Mouse (Mus musculus): ENCODE results near the gene Wnk4. TPM values are rescaled to one million over a fixed set of nuclear protein-coding genes. Genes with fewer than 3 reads are reported as not detected.

Gene Wnk4
- polyA plus RNA-seq, 1 experiment from 2014 or later: 14.6 TPM

GRCm38 (mm10) chr11:101276319-101277070 lies 16.1 kb downstream of the Wnk4 start:
- H3K9me3 ChIP-seq (ENCODE audit: low read length): no peaks in the 10 kb centered on the region
- ATAC-seq (0 out of 2 replicates have a peak, but pooled peaks have one; percentile 15), DNase-seq (ENCODE audit: low spot score) (peak; percentile 57)
- 23% methylated on average over 26 of the region's 27 CpGs for WGBS
- no peak overlapping the region; the same call in 1 of the 2 replicates for H3K9ac ChIP-seq (replicated peaks; ENCODE audit: low read depth)
- no peaks in the 10 kb centered on the region for H3K36me3 ChIP-seq (ENCODE audit: insufficient read depth, low read length)
- no peak overlapping the region for H3K4me3 ChIP-seq (ENCODE audit: low read depth, low read length)
- H3K27ac ChIP-seq (ENCODE audit: low read length): peak overlapping the region; percentile 34; the same call in 1 of the 2 replicates
- TF ChIP-seq EP300 (IDR thresholded peaks at IDR 0.05) (no peak), CTCF (IDR thresholded peaks at IDR 0.05) (0 out of 2 replicates have a peak, but pooled peaks have one; percentile 2)
- peaks cover 14% of the 10 kb centered on the region; the same call in 1 of the 2 replicates for H3K4me1 ChIP-seq (ENCODE audit: insufficient read depth, low read depth, low read length)
- H3K4me2 ChIP-seq (replicated peaks; ENCODE audit: low read depth, low read length): peak overlapping the region; percentile 36
- no peaks in the 10 kb centered on the region for H3K27me3 ChIP-seq (replicated peaks; ENCODE audit: insufficient read depth, low read length)

- Histone ChIP-seq H3K27ac (ENCODE audit: low read length) (peak overlapping the region; percentile 74), H3K36me3 (ENCODE audit: insufficient read depth, low read length) (no peaks in the 10 kb centered on the region), H3K9ac (replicated peaks; ENCODE audit: low read depth) (peak overlapping the region; percentile 37; the same call in 1 of the 2 replicates), H3K27me3 (replicated peaks; ENCODE audit: insufficient read depth, low read length) (no peaks in the 10 kb centered on the region), H3K4me3 (ENCODE audit: low read depth, low read length) (peak overlapping the region; percentile 64), H3K9me3 (ENCODE audit: low read length) (no peaks in the 10 kb centered on the region), H3K4me2 (replicated peaks; ENCODE audit: low read depth, low read length) (peak overlapping the region; percentile 55), H3K4me1 (ENCODE audit: insufficient read depth, low read depth, low read length) (peaks cover 14% of the 10 kb centered on the region; the same call in 1 of the 2 replicates)
- ATAC-seq (peak; percentile 65), DNase-seq (ENCODE audit: low spot score) (peak; percentile 89)
- TF ChIP-seq EP300 (IDR thresholded peaks at IDR 0.05) (peak; percentile 32), CTCF (IDR thresholded peaks at IDR 0.05) (no peak)
- WGBS: 46% methylated on average over 12 of the region's 12 CpGs
Observed at GRCm38 (mm10) chr11:101277381-101278222, 17.2 kb downstream of the Wnk4 start.

DNA sequence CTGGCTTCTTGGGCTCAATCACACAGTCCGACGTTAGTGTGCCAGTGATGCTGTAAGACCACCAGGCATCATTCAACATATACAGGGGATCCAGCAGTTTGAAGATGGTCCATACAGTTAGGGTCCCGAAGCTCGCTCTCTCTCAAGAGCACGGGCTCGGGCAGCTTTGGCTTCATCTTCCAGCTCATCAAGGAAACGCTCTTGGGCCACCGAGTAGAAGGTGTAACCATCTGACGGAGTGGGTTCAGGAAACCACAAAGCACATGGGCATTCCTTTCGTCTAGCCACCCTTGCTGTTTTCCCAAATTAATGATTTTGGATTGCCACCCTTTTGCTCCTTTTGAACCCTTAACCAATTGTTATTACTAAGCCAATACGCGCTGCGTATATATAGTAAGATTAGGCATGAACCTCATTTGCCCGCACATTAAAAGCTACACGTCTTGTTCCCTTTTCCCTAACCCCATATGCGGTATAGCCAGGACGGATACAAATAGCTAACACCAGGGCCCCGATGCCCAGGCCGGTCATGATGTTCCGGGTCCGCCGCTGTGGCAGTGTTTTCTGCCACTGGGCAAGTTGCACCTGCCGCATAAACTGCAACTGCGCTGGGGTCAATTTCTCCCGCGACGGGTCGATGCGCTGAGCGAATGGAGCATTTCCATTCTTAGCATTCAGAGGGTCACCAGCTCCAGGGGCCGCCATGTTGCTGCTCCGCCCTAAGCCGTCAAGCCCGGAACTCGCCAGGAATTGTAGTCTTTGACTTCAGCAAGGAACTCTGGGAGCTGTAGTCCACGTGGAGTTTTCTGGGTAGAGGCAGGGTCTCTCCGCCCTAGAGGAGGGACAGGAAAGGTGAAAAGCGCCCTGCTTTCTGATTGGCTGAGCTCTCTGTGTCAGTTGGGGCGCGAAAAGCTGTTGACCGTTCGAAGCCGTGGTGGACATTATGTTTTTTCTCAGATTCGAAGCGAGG lies 18.1 kb downstream of the Wnk4 start, which contains the start of the genes Cntd1 and Coa3:
Gene Cntd1, plus strand, starts transcription at position 790 of the 970 bp plus-strand sequence.
Gene Coa3, minus strand, starts transcription at position 892 of the 970 bp plus-strand sequence.
- H3K4me3 ChIP-seq (ENCODE audit: low read depth, low read length): peak within 1 kb of the TSS; percentile 64
- peak within 1 kb of the TSS; percentile 55 for H3K4me2 ChIP-seq (replicated peaks; ENCODE audit: low read depth, low read length)
- DNase-seq (ENCODE audit: low spot score): peak; percentile 97
- no peaks in the 10 kb centered on the region for H3K9me3 ChIP-seq (ENCODE audit: low read length)
- H3K36me3 ChIP-seq (ENCODE audit: insufficient read depth, low read length): no peaks in the 10 kb centered on the region
- 4% methylated on average over 45 of the region's 45 CpGs for WGBS
- H3K4me1 ChIP-seq (ENCODE audit: insufficient read depth, low read depth, low read length): peaks cover 14% of the 10 kb centered on the region; the same call in 1 of the 2 replicates
- H3K27ac ChIP-seq (ENCODE audit: low read length): peak within 1 kb of the TSS; percentile 74
- ATAC-seq: peak; percentile 93
- no peaks in the 10 kb centered on the region for H3K27me3 ChIP-seq (replicated peaks; ENCODE audit: insufficient read depth, low read length)
- peak within 1 kb of the TSS; percentile 37 for H3K9ac ChIP-seq (replicated peaks; ENCODE audit: low read depth)
- TF ChIP-seq CTCF (IDR thresholded peaks at IDR 0.05): no peak; the same call in 1 of the 2 replicates
- TF ChIP-seq EP300 (IDR thresholded peaks at IDR 0.05): no peak

- TF ChIP-seq CTCF (IDR thresholded peaks at IDR 0.05): no peak
- no peak for TF ChIP-seq EP300 (IDR thresholded peaks at IDR 0.05)
- Histone ChIP-seq H3K9me3 (ENCODE audit: low read length) (no peaks in the 10 kb centered on the region), H3K4me2 (replicated peaks; ENCODE audit: low read depth, low read length) (peak overlapping the region; percentile 55), H3K27me3 (replicated peaks; ENCODE audit: insufficient read depth, low read length) (no peaks in the 10 kb centered on the region), H3K27ac (ENCODE audit: low read length) (peak overlapping the region; percentile 57; the same call in 1 of the 2 replicates), H3K4me3 (ENCODE audit: low read depth, low read length) (peak overlapping the region; percentile 64), H3K9ac (replicated peaks; ENCODE audit: low read depth) (0 out of 2 replicates have a peak overlapping the region, but pooled peaks have one; percentile 19), H3K4me1 (ENCODE audit: insufficient read depth, low read depth, low read length) (peaks cover 14% of the 10 kb centered on the region; the same call in 1 of the 2 replicates), H3K36me3 (ENCODE audit: insufficient read depth, low read length) (no peaks in the 10 kb centered on the region)
- 52% methylated on average over 14 of the region's 14 CpGs for WGBS
- DNase-seq (ENCODE audit: low spot score) (no peak), ATAC-seq (peak; percentile 1; the same call in 1 of the 2 replicates)
Observed at GRCm38 (mm10) chr11:101279193-101279569, 18.8 kb downstream of the Wnk4 start.

- 53% methylated on average over 7 of the region's 7 CpGs for WGBS
Observed at GRCm38 (mm10) chr11:101280837-101281236, 20.5 kb downstream of the Wnk4 start.

More at GRCm38 (mm10) chr11:101280837-101281236, 20.5 kb downstream of the Wnk4 start:
- Histone ChIP-seq H3K27me3 (replicated peaks; ENCODE audit: insufficient read depth, low read length) (no peaks in the 10 kb centered on the region), H3K4me1 (ENCODE audit: insufficient read depth, low read depth, low read length) (peaks cover 14% of the 10 kb centered on the region; the same call in 1 of the 2 replicates), H3K27ac (ENCODE audit: low read length) (no peak overlapping the region), H3K9ac (replicated peaks; ENCODE audit: low read depth) (no peak overlapping the region), H3K4me2 (replicated peaks; ENCODE audit: low read depth, low read length) (no peak overlapping the region), H3K36me3 (ENCODE audit: insufficient read depth, low read length) (no peaks in the 10 kb centered on the region), H3K4me3 (ENCODE audit: low read depth, low read length) (no peak overlapping the region), H3K9me3 (ENCODE audit: low read length) (no peaks in the 10 kb centered on the region)
- ATAC-seq: no peak
- no peak for DNase-seq (ENCODE audit: low spot score)
- TF ChIP-seq CTCF (IDR thresholded peaks at IDR 0.05) (no peak), EP300 (IDR thresholded peaks at IDR 0.05) (no peak)

Data from lung, postnatal 0 days (tissue).